Mouse (Mus musculus) stomach, postnatal 0 days (tissue): ENCODE measurements around the gene Sctr. TPM values are rescaled to one million over a fixed set of nuclear protein-coding genes. Genes with fewer than 3 reads are reported as not detected.

Experiments used
- ATAC-seq: fragments of 200-750 bp; cut with Nextera tagmentation; 2 replicates; pipeline ENCODE4 v1.8.0; 2017; ENCODE audit not compliant: low FRiP score, low TSS enrichment
- DNase-seq: peaks from one replicate; pipeline ENCODE4 v3.0.0-alpha.2; 2016; ENCODE audit warnings: low spot score
- H3K27ac ChIP-seq: fragments of 300-500 bp; sonication (generic); replicated peaks from 2 replicates; pipeline ENCODE4 v1.5.1; 2014; ENCODE audit warnings: mild to moderate bottlenecking, control low read depth
- H3K27me3 ChIP-seq: fragments of 300-500 bp; sonication (generic); 2 replicates; pipeline ENCODE4 v1.6.1; 2014; ENCODE audit warnings: low read length; ENCODE audit not compliant: control insufficient read depth, insufficient read depth
- H3K36me3 ChIP-seq: fragments of 300-500 bp; sonication (generic); 2 replicates; pipeline ENCODE4 v1.6.1; 2014; ENCODE audit warnings: low read length, mixed read lengths; ENCODE audit not compliant: control insufficient read depth, insufficient read depth
- H3K4me1 ChIP-seq: fragments of 300-500 bp; sonication (generic); replicated peaks from 2 replicates; pipeline ENCODE4 v1.6.1; 2014; ENCODE audit warnings: antibody characterized with exemption; ENCODE audit not compliant: control insufficient read depth, insufficient read depth
- H3K4me2 ChIP-seq: fragments of 300-500 bp; sonication (generic); replicated peaks from 2 replicates; pipeline ENCODE4 v1.6.1; 2014; ENCODE audit warnings: low read depth, mild to moderate bottlenecking, control low read depth, moderate library complexity
- H3K4me3 ChIP-seq: fragments of 300-500 bp; sonication (generic); 2 replicates; pipeline ENCODE4 v1.5.1; 2014; ENCODE audit warnings: low read depth, low read length, control low read depth
- H3K9ac ChIP-seq: fragments of 300-500 bp; sonication (generic); 2 replicates; pipeline ENCODE4 v1.6.1; 2014; ENCODE audit warnings: mild to moderate bottlenecking, low read length, control low read depth, mixed read lengths
- H3K9me3 ChIP-seq: fragments of 300-500 bp; sonication (generic); 2 replicates; pipeline ENCODE4 v1.6.1; 2016; ENCODE audit warnings: low read length; ENCODE audit not compliant: control insufficient read depth
- CTCF ChIP-seq: IDR thresholded peaks from 2 replicates; pipeline ENCODE4 v1.5.1; 2016; ENCODE audit warnings: antibody characterized with exemption, low read depth, mild to moderate bottlenecking, moderate library complexity
- EP300 ChIP-seq: optimal IDR thresholded peaks from 2 replicates; pipeline ENCODE3; 2016; ENCODE audit warnings: antibody characterized with exemption
- WGBS: fragments of 180-500 bp; shearing (Covaris S2); extraction: QIAGEN DNeasy Blood & Tissue Kit; methylation state at CpG from one replicate; pipeline ENCODE4 v1.1.7; 2014; 5-methylcytosine and 5-hydroxymethylcytosine counted together
- polyA plus RNA-seq: library from polyadenylated mRNA; unstranded; fragments of >200 nt; fragmentation: Nextera tagmentation; extraction: Ambion mirVana; gene quantifications from 2 replicates; pipeline ENCODE4 v1.2.1, GENCODE M21; 2015

The Sctr gene
- polyA plus RNA-seq, 1 experiment from 2014 or later, result 3.0 TPM

- no peak for DNase-seq
- no peaks in the 10 kb centered on the region for H3K36me3 ChIP-seq
- no peaks in the 10 kb centered on the region for H3K27me3 ChIP-seq
- no peak overlapping the region for H3K4me3 ChIP-seq
- peaks cover 5% of the 10 kb centered on the region; the same call in 1 of the 2 replicates for H3K4me1 ChIP-seq
- no peak overlapping the region for H3K9ac ChIP-seq
- peak overlapping the region; percentile 69; the same call in 1 of the 2 replicates for H3K4me2 ChIP-seq
- 0 out of 2 replicates have a peak, but pooled peaks have one; percentile 9 for ATAC-seq
- H3K27ac ChIP-seq, result no peak overlapping the region
- TF ChIP-seq EP300 (no peak), CTCF (no peak)
- WGBS, result 30% methylated on average over 4 of the region's 4 CpGs
- no peaks in the 10 kb centered on the region for H3K9me3 ChIP-seq
Measured at GRCm38 (mm10) chr1:120074307-120074702, 67.6 kb downstream of the Sctr start.

- H3K27ac ChIP-seq, result peak overlapping the region; percentile 49; the same call in 1 of the 2 replicates
- DNase-seq, result no peak
- H3K27me3 ChIP-seq, result no peaks in the 10 kb centered on the region
Measured at GRCm38 (mm10) chr1:120074931-120075330, 68.2 kb downstream of the Sctr start.

GRCm38 (mm10) chr1:120075507-120075906 is 68.8 kb downstream of the Sctr start:
- ATAC-seq, result peak; percentile 23; the same call in 1 of the 2 replicates
- DNase-seq, result peak; percentile 39
- 45% methylated on average over 5 of the region's 5 CpGs for WGBS
- Histone ChIP-seq H3K4me3 (no peak overlapping the region), H3K9me3 (no peaks in the 10 kb centered on the region), H3K9ac (no peak overlapping the region), H3K27me3 (no peaks in the 10 kb centered on the region), H3K4me1 (peaks cover 5% of the 10 kb centered on the region; the same call in 1 of the 2 replicates), H3K27ac (no peak overlapping the region), H3K4me2 (no peak overlapping the region), H3K36me3 (no peaks in the 10 kb centered on the region)
- TF ChIP-seq CTCF, result no peak
- no peak for TF ChIP-seq EP300

More at GRCm38 (mm10) chr1:120074931-120075330, 68.2 kb downstream of the Sctr start:
- Histone ChIP-seq H3K4me2 (no peak overlapping the region), H3K4me3 (no peak overlapping the region), H3K9me3 (no peaks in the 10 kb centered on the region), H3K4me1 (peaks cover 5% of the 10 kb centered on the region; the same call in 1 of the 2 replicates), H3K9ac (no peak overlapping the region), H3K36me3 (no peaks in the 10 kb centered on the region)
- WGBS, result 76% methylated on average over 4 of the region's 4 CpGs
- no peak for ATAC-seq
- no peak for TF ChIP-seq EP300
- TF ChIP-seq CTCF, result no peak

- Histone ChIP-seq H3K27ac (no peak overlapping the region), H3K9ac (no peak overlapping the region), H3K27me3 (no peaks in the 10 kb centered on the region), H3K36me3 (no peaks in the 10 kb centered on the region), H3K4me1 (peaks cover 5% of the 10 kb centered on the region; the same call in 1 of the 2 replicates), H3K9me3 (no peaks in the 10 kb centered on the region), H3K4me2 (no peak overlapping the region), H3K4me3 (no peak overlapping the region)
- TF ChIP-seq EP300 (no peak), CTCF (no peak)
- 28% methylated on average over 9 of the region's 9 CpGs for WGBS
- ATAC-seq (no peak), DNase-seq (no peak)
Measured at GRCm38 (mm10) chr1:120077746-120078410, 71.2 kb downstream of the Sctr start.

GRCm38 (mm10) chr1:120080632-120081031 is 73.9 kb downstream of the Sctr start:
- no peak for TF ChIP-seq EP300
- TF ChIP-seq CTCF, result no peak
- ATAC-seq (peak; percentile 11; the same call in 1 of the 2 replicates), DNase-seq (no peak)
- Histone ChIP-seq H3K27ac (no peak overlapping the region), H3K9ac (no peak overlapping the region), H3K27me3 (no peaks in the 10 kb centered on the region), H3K4me2 (no peak overlapping the region), H3K4me3 (no peak overlapping the region), H3K9me3 (no peaks in the 10 kb centered on the region), H3K4me1 (0 out of 2 replicates have a peak, but pooled peaks cover 2% of the 10 kb centered on the region), H3K36me3 (no peaks in the 10 kb centered on the region)
- WGBS, result 94% methylated on average over 1 of the region's 1 CpGs

- H3K36me3 ChIP-seq, result no peaks in the 10 kb centered on the region
- 16% methylated on average over 7 of the region's 7 CpGs for WGBS
- no peak overlapping the region for H3K4me2 ChIP-seq
- no peaks in the 10 kb centered on the region for H3K27me3 ChIP-seq
- H3K4me1 ChIP-seq, result 0 out of 2 replicates have a peak, but pooled peaks cover 2% of the 10 kb centered on the region
- ATAC-seq (peak; percentile 78), DNase-seq (peak; percentile 89)
- H3K9ac ChIP-seq, result no peak overlapping the region
- TF ChIP-seq CTCF, result no peak
- no peak for TF ChIP-seq EP300
- H3K9me3 ChIP-seq, result no peaks in the 10 kb centered on the region
- H3K4me3 ChIP-seq, result no peak overlapping the region
- peak overlapping the region; percentile 65 for H3K27ac ChIP-seq
Measured at GRCm38 (mm10) chr1:120082957-120083585, 76.4 kb downstream of the Sctr start.
